Mouse (Mus musculus) heart, embryonic 13.5 days (tissue): ENCODE measurements around the gene Cdc20. TPM values are rescaled to one million over a fixed set of nuclear protein-coding genes. Genes with fewer than 3 reads are reported as not detected.

ENCODE experiments used
- ATAC-seq: fragments of 200-750 bp; cut with Nextera tagmentation; 2 replicates; pipeline ENCODE4 v1.8.0; 2017; ENCODE audit warnings: moderate TSS enrichment; ENCODE audit not compliant: insufficient number of reproducible peaks, low FRiP score, low TSS enrichment; ENCODE audit errors: extremely low read depth
- H3K27ac ChIP-seq: fragments of 300-500 bp; sonication (generic); replicated peaks from 2 replicates; pipeline ENCODE4 v1.5.1; 2015; ENCODE audit warnings: moderate library complexity, mild to moderate bottlenecking, inconsistent platforms
- H3K27me3 ChIP-seq: fragments of 300-500 bp; sonication (generic); replicated peaks from 2 replicates; pipeline ENCODE4 v1.6.1; 2015; ENCODE audit warnings: mild to moderate bottlenecking, inconsistent platforms
- H3K36me3 ChIP-seq: fragments of 300-500 bp; sonication (generic); 2 replicates; pipeline ENCODE4 v1.6.1; 2015; ENCODE audit warnings: mild to moderate bottlenecking, inconsistent platforms
- H3K4me1 ChIP-seq: fragments of 300-500 bp; sonication (generic); 2 replicates; pipeline ENCODE4 v1.6.1; 2015; ENCODE audit warnings: inconsistent platforms
- H3K4me2 ChIP-seq: fragments of 300-500 bp; sonication (generic); 2 replicates; pipeline ENCODE4 v1.6.1; 2015; ENCODE audit warnings: inconsistent platforms, mild to moderate bottlenecking, moderate library complexity
- H3K4me3 ChIP-seq: fragments of 300-500 bp; sonication (generic); 2 replicates; pipeline ENCODE4 v1.5.1; 2015; ENCODE audit warnings: moderate library complexity, mild to moderate bottlenecking, inconsistent platforms
- H3K9ac ChIP-seq: fragments of 300-500 bp; sonication (generic); 2 replicates; pipeline ENCODE4 v1.6.1; 2015; ENCODE audit warnings: inconsistent platforms, mild to moderate bottlenecking, moderate library complexity
- H3K9me3 ChIP-seq: fragments of 300-500 bp; sonication (generic); 2 replicates; pipeline ENCODE4 v1.6.1; 2016; ENCODE audit warnings: inconsistent platforms
- WGBS: fragments of 180-500 bp; shearing (Covaris S2); methylation state at CpG from one replicate; pipeline ENCODE4 v1.1.7; 2015; ENCODE audit warnings: mixed read lengths; 5-methylcytosine and 5-hydroxymethylcytosine counted together
- polyA plus RNA-seq: library from polyadenylated mRNA; unstranded; fragments of >200 nt; fragmentation: Nextera tagmentation; extraction: Ambion mirVana; gene quantifications from 2 replicates; pipeline ENCODE4 v1.2.1, GENCODE M21; 2015

The Cdc20 gene
- polyA plus RNA-seq, 1 experiment from 2014 or later, result 171 TPM

- Histone ChIP-seq H3K4me1 (peaks cover 16% of the 10 kb centered on the region), H3K27ac (no peak overlapping the region), H3K27me3 (no peaks in the 10 kb centered on the region), H3K9ac (no peak overlapping the region), H3K36me3 (peaks cover 91% of the 10 kb centered on the region), H3K4me3 (no peak overlapping the region), H3K4me2 (no peak overlapping the region), H3K9me3 (no peaks in the 10 kb centered on the region)
- no peak for ATAC-seq
- 84% methylated on average over 11 of the region's 11 CpGs for WGBS
These were observed 47.0 kb downstream of the Cdc20 start for GRCm38 (mm10) chr4:118390146-118390545.

GRCm38 (mm10) chr4:118387316-118387715 is 49.8 kb downstream of the Cdc20 start:
- H3K9me3 ChIP-seq, result no peaks in the 10 kb centered on the region
- H3K4me2 ChIP-seq, result no peak overlapping the region
- H3K9ac ChIP-seq, result no peak overlapping the region
- H3K27me3 ChIP-seq, result no peaks in the 10 kb centered on the region
- no peak overlapping the region for H3K27ac ChIP-seq
- H3K4me1 ChIP-seq, result no peaks in the 10 kb centered on the region
- no peak overlapping the region for H3K4me3 ChIP-seq
- ATAC-seq, result no peak
- peaks cover 100% of the 10 kb centered on the region for H3K36me3 ChIP-seq
- WGBS, result 94% methylated on average over 8 of the region's 8 CpGs

- H3K36me3 ChIP-seq, result peaks cover 99% of the 10 kb centered on the region
- no peaks in the 10 kb centered on the region for H3K27me3 ChIP-seq
- H3K9me3 ChIP-seq, result no peaks in the 10 kb centered on the region
- no peak overlapping the region for H3K4me3 ChIP-seq
- no peaks in the 10 kb centered on the region for H3K4me1 ChIP-seq
- no peak overlapping the region for H3K27ac ChIP-seq
- no peak overlapping the region for H3K4me2 ChIP-seq
- WGBS, result 90% methylated on average over 7 of the region's 7 CpGs
- no peak overlapping the region for H3K9ac ChIP-seq
- no peak for ATAC-seq
These were observed 53.9 kb downstream of the Cdc20 start for GRCm38 (mm10) chr4:118383271-118383670.

Other genes starting within 250 kb of the Cdc20 start
- 24.0 and 26.9 TPM in 2 replicates for gene Ptprf, start 145.9 kb downstream of the Cdc20 start, polyA plus RNA-seq
- 4.1 and 4.4 TPM in 2 replicates for gene Szt2, start 28.1 kb downstream of the Cdc20 start, polyA plus RNA-seq
- 73.2 and 81.3 TPM in 2 replicates for gene Med8, start 28.0 kb downstream of the Cdc20 start, polyA plus RNA-seq
- gene Elovl1, start 9.3 kb downstream of the Cdc20 start, polyA plus RNA-seq, result 56.4 and 63.2 TPM in 2 replicates
- gene Mpl, start 20.2 kb upstream of the Cdc20 start, polyA plus RNA-seq, result 2.1 and 2.2 TPM in 2 replicates
- 57.7 and 61.1 TPM in 2 replicates for gene Tie1, start 52.7 kb upstream of the Cdc20 start, polyA plus RNA-seq
- gene 2610528J11Rik, start 89.6 kb upstream of the Cdc20 start, polyA plus RNA-seq, result 0.36 and 0.75 TPM in 2 replicates
- gene Tmem125, start 106.7 kb upstream of the Cdc20 start, polyA plus RNA-seq, result 0.24 and 0.43 TPM in 2 replicates
- 0.31 and 0.53 TPM in 2 replicates for gene Cfap57, start 183.4 kb upstream of the Cdc20 start, polyA plus RNA-seq
- gene Ebna1bp2, start 183.4 kb upstream of the Cdc20 start, polyA plus RNA-seq, result 76.0 and 78.9 TPM in 2 replicates
- gene Olfr62, start 221.6 kb upstream of the Cdc20 start, polyA plus RNA-seq, result not detected in 2 replicates